Mouse (Mus musculus): ENCODE data around the gene Hist1h4j. TPM values are rescaled to one million over a fixed set of nuclear protein-coding genes. Genes with fewer than 3 reads are reported as not detected.
"Not testable (repeated sequence)": the region's sequence is repeated elsewhere in the genome, so short reads cannot be mapped to it uniquely, and the experiment has no call there.

Hist1h4j gene
- 0.51 and 0.67 TPM in 2 replicates for polyA plus RNA-seq (2015; fragmentation: Nextera tagmentation; extraction: Ambion mirVana)

GRCm38 (mm10) chr13:21734906-21735767, at the start of gene Hist1h4j:
Gene Hist1h4j (plus strand): TSS chr13:21735064.
- Histone ChIP-seq H3K27ac (ENCODE audit: low read length) (peak within 1 kb of the TSS; percentile 93), H3K9ac (ENCODE audit: low read length) (peak within 1 kb of the TSS; percentile 83), H3K4me3 (ENCODE audit: low read length) (peak within 1 kb of the TSS; percentile 63), H3K4me2 (ENCODE audit: low read depth, low read length) (peak within 1 kb of the TSS; percentile 79)
- not testable (repeated sequence) for H3K4me1 ChIP-seq (ENCODE audit: control insufficient read depth, insufficient read depth, low read length); H3K27me3 ChIP-seq (ENCODE audit: control insufficient read depth, insufficient read depth, low read length); H3K9me3 ChIP-seq (replicated peaks; ENCODE audit: control insufficient read depth, low read length); H3K36me3 ChIP-seq (ENCODE audit: control insufficient read depth, insufficient read depth)
- peak; percentile 92 for ATAC-seq (replicated peaks; ENCODE audit: extremely low read depth, insufficient read depth, low FRiP score)
- WGBS, result under 1% methylated on average over 43 of the region's 56 CpGs

- no peak within 1 kb of the TSS for H3K9ac ChIP-seq (ENCODE audit: low read length)
- no peak within 1 kb of the TSS for H3K4me3 ChIP-seq (ENCODE audit: low read length)
- ATAC-seq (replicated peaks; ENCODE audit: extremely low read depth, insufficient read depth, low FRiP score), result no peak
- no peak within 1 kb of the TSS for H3K27ac ChIP-seq (ENCODE audit: low read length)
- H3K36me3 ChIP-seq (ENCODE audit: control insufficient read depth, insufficient read depth), result no peaks in the 10 kb centered on the region
- H3K9me3 ChIP-seq (replicated peaks; ENCODE audit: control insufficient read depth, low read length), result no peaks in the 10 kb centered on the region
- H3K27me3 ChIP-seq (ENCODE audit: control insufficient read depth, insufficient read depth, low read length), result no peaks in the 10 kb centered on the region
- no peaks in the 10 kb centered on the region for H3K4me1 ChIP-seq (ENCODE audit: control insufficient read depth, insufficient read depth, low read length)
- H3K4me2 ChIP-seq (ENCODE audit: low read depth, low read length), result no peak within 1 kb of the TSS
These were observed 37.1 kb upstream of the Hist1h4j start, which contains the start of gene Olfr1359 for GRCm38 (mm10) chr13:21697811-21698210. Gene Olfr1359 (plus strand): TSS chr13:21698111.

GRCm38 (mm10) chr13:21706669-21707068, 28.2 kb upstream of the Hist1h4j start:
- Histone ChIP-seq H3K4me1 (ENCODE audit: control insufficient read depth, insufficient read depth, low read length) (0 out of 2 replicates have a peak, but pooled peaks cover 3% of the 10 kb centered on the region), H3K36me3 (ENCODE audit: control insufficient read depth, insufficient read depth) (no peaks in the 10 kb centered on the region), H3K4me3 (ENCODE audit: low read length) (no peak overlapping the region), H3K27ac (ENCODE audit: low read length) (no peak overlapping the region), H3K9me3 (replicated peaks; ENCODE audit: control insufficient read depth, low read length) (no peaks in the 10 kb centered on the region), H3K27me3 (ENCODE audit: control insufficient read depth, insufficient read depth, low read length) (no peaks in the 10 kb centered on the region), H3K4me2 (ENCODE audit: low read depth, low read length) (no peak overlapping the region), H3K9ac (ENCODE audit: low read length) (no peak overlapping the region)
- WGBS, result 67% methylated on average over 4 of the region's 4 CpGs
- ATAC-seq (replicated peaks; ENCODE audit: extremely low read depth, insufficient read depth, low FRiP score), result no peak

DNA sequence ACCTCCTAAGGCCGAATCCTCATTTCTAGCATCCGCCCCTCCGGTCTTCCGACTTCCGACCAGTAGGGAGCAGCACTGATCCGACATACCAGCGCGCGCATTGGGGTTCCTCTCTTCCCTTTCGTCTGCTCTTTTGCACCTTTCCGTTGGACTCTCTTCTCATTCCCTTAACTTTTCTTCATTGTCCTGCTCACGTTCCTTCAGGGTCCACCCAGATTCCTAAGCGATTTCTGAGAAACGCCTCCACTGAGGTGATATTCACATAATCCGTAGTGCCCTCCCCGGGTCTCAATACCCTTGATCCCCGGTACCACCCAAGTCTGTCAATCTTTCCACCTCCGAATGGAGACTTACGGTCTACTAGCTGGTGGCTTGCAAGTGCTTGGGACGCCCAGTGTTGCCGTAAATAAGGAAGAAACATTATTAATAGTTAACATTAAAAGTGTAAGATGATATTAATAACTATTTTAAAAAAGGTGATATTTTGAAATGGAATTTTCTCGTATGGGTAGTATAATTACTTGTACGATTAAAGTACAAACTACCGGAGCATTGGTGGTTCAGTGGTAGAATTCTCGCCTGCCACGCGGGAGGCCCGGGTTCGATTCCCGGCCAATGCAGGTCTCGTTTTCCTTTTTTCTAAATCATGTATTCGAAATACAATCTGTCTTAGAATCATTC, 24.7 kb upstream of the Hist1h4j start:
- peak; percentile 79 for ATAC-seq (replicated peaks; ENCODE audit: extremely low read depth, insufficient read depth, low FRiP score)
- H3K4me1 ChIP-seq (ENCODE audit: control insufficient read depth, insufficient read depth, low read length), result peaks cover 7% of the 10 kb centered on the region
- H3K36me3 ChIP-seq (ENCODE audit: control insufficient read depth, insufficient read depth), result no peaks in the 10 kb centered on the region
- peak overlapping the region; percentile 80 for H3K9ac ChIP-seq (ENCODE audit: low read length)
- H3K4me3 ChIP-seq (ENCODE audit: low read length), result peak overlapping the region; percentile 93
- no peaks in the 10 kb centered on the region for H3K27me3 ChIP-seq (ENCODE audit: control insufficient read depth, insufficient read depth, low read length)
- H3K9me3 ChIP-seq (replicated peaks; ENCODE audit: control insufficient read depth, low read length), result no peaks in the 10 kb centered on the region
- peak overlapping the region; percentile 95 for H3K27ac ChIP-seq (ENCODE audit: low read length)
- H3K4me2 ChIP-seq (ENCODE audit: low read depth, low read length), result peak overlapping the region; percentile 87
- WGBS, result 0% methylated on average over 32 of the region's 32 CpGs

- ATAC-seq (replicated peaks; ENCODE audit: extremely low read depth, insufficient read depth, low FRiP score), result peak; percentile 80
- Histone ChIP-seq H3K27me3 (ENCODE audit: control insufficient read depth, insufficient read depth, low read length) (no peaks in the 10 kb centered on the region), H3K4me3 (ENCODE audit: low read length) (peak overlapping the region; percentile 93), H3K27ac (ENCODE audit: low read length) (peak overlapping the region; percentile 40; the same call in 1 of the 2 replicates), H3K36me3 (ENCODE audit: control insufficient read depth, insufficient read depth) (no peaks in the 10 kb centered on the region), H3K9me3 (replicated peaks; ENCODE audit: control insufficient read depth, low read length) (no peaks in the 10 kb centered on the region), H3K4me2 (ENCODE audit: low read depth, low read length) (peak overlapping the region; percentile 87), H3K4me1 (ENCODE audit: control insufficient read depth, insufficient read depth, low read length) (peaks cover 11% of the 10 kb centered on the region), H3K9ac (ENCODE audit: low read length) (peak overlapping the region; percentile 74)
- WGBS, result 3% methylated on average over 22 of the region's 22 CpGs
These were observed 23.9 kb upstream of the Hist1h4j start for GRCm38 (mm10) chr13:21710821-21711525.

DNA sequence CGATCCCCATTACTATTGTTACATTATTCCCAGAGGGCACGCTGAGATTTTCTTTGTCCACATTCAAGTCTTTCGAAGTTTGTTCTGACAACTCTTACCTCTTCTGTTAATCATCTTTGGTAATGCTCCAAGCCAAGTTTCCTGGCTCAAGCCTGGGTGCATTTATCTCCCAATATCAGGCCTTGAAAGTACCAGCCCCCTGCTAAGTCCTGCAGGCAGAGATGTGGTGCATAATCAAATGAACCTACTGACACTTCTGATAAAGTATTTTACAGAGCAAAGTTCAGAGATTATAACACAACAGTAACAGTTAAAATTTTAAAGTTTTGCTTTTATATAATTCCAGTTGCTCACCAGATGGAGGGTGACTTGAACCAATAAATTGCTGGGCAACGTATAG, 23.2 kb upstream of the Hist1h4j start:
- H3K4me3 ChIP-seq (ENCODE audit: low read length), result peak overlapping the region; percentile 93
- H3K4me1 ChIP-seq (ENCODE audit: control insufficient read depth, insufficient read depth, low read length), result peaks cover 11% of the 10 kb centered on the region
- H3K9me3 ChIP-seq (replicated peaks; ENCODE audit: control insufficient read depth, low read length), result no peaks in the 10 kb centered on the region
- ATAC-seq (replicated peaks; ENCODE audit: extremely low read depth, insufficient read depth, low FRiP score), result no peak
- WGBS, result 34% methylated on average over 4 of the region's 4 CpGs
- H3K36me3 ChIP-seq (ENCODE audit: control insufficient read depth, insufficient read depth), result no peaks in the 10 kb centered on the region
- H3K9ac ChIP-seq (ENCODE audit: low read length), result no peak overlapping the region; the same call in 1 of the 2 replicates
- no peak overlapping the region for H3K27ac ChIP-seq (ENCODE audit: low read length)
- peak overlapping the region; percentile 87 for H3K4me2 ChIP-seq (ENCODE audit: low read depth, low read length)
- H3K27me3 ChIP-seq (ENCODE audit: control insufficient read depth, insufficient read depth, low read length), result no peaks in the 10 kb centered on the region

GRCm38 (mm10) chr13:21714725-21715124, 20.1 kb upstream of the Hist1h4j start:
- H3K4me2 ChIP-seq (ENCODE audit: low read depth, low read length), result peak overlapping the region; percentile 91

GRCm38 (mm10) chr13:21715131-21715863, 19.6 kb upstream of the Hist1h4j start:
- H3K9ac ChIP-seq (ENCODE audit: low read length), result peak overlapping the region; percentile 65
- peaks cover 21% of the 10 kb centered on the region for H3K4me1 ChIP-seq (ENCODE audit: control insufficient read depth, insufficient read depth, low read length)
- WGBS, result under 1% methylated on average over 22 of the region's 22 CpGs
- H3K4me2 ChIP-seq (ENCODE audit: low read depth, low read length), result peak overlapping the region; percentile 91
- no peaks in the 10 kb centered on the region for H3K9me3 ChIP-seq (replicated peaks; ENCODE audit: control insufficient read depth, low read length)
- H3K4me3 ChIP-seq (ENCODE audit: low read length), result peak overlapping the region; percentile 52
- no peaks in the 10 kb centered on the region for H3K36me3 ChIP-seq (ENCODE audit: control insufficient read depth, insufficient read depth)
- H3K27ac ChIP-seq (ENCODE audit: low read length), result peak overlapping the region; percentile 81
- no peaks in the 10 kb centered on the region for H3K27me3 ChIP-seq (ENCODE audit: control insufficient read depth, insufficient read depth, low read length)
- no peak for ATAC-seq (replicated peaks; ENCODE audit: extremely low read depth, insufficient read depth, low FRiP score)

More at GRCm38 (mm10) chr13:21714725-21715124, 20.1 kb upstream of the Hist1h4j start:
- Histone ChIP-seq H3K27ac (ENCODE audit: low read length) (peak overlapping the region; percentile 81), H3K27me3 (ENCODE audit: control insufficient read depth, insufficient read depth, low read length) (no peaks in the 10 kb centered on the region), H3K4me3 (ENCODE audit: low read length) (peak overlapping the region; percentile 52), H3K36me3 (ENCODE audit: control insufficient read depth, insufficient read depth) (no peaks in the 10 kb centered on the region), H3K9ac (ENCODE audit: low read length) (peak overlapping the region; percentile 65), H3K9me3 (replicated peaks; ENCODE audit: control insufficient read depth, low read length) (no peaks in the 10 kb centered on the region), H3K4me1 (ENCODE audit: control insufficient read depth, insufficient read depth, low read length) (peaks cover 21% of the 10 kb centered on the region)
- ATAC-seq (replicated peaks; ENCODE audit: extremely low read depth, insufficient read depth, low FRiP score), result no peak
- WGBS, result 0% methylated on average over 7 of the region's 7 CpGs
